Mouse (Mus musculus) forebrain, embryonic 14.5 days (tissue): ENCODE results near the gene Topaz1. TPM values are rescaled to one million over a fixed set of nuclear protein-coding genes. Genes with fewer than 3 reads are reported as not detected.

ENCODE experiments used
- ATAC-seq: fragments of 200-750 bp; cut with Nextera tagmentation; 2 replicates; pipeline ENCODE4 v1.8.0; 2017; ENCODE audit warnings: mild to moderate bottlenecking, moderate library complexity
- DNase-seq: peaks from one replicate; pipeline ENCODE4 v3.0.0-alpha.2; 2015; ENCODE audit warnings: low spot score
- H3K27ac ChIP-seq: fragments of 300-500 bp; sonication (generic); 2 replicates; pipeline ENCODE4 v1.5.1; 2014; ENCODE audit warnings: low read depth, mild to moderate bottlenecking, control low read depth, low read length, moderate library complexity
- H3K27me3 ChIP-seq: fragments of 300-500 bp; sonication (generic); replicated peaks from 2 replicates; pipeline ENCODE4 v1.6.1; 2014; ENCODE audit warnings: low read length, control low read depth, mixed read lengths; ENCODE audit not compliant: control insufficient read depth, insufficient read depth
- H3K36me3 ChIP-seq: fragments of 300-500 bp; sonication (generic); 2 replicates; pipeline ENCODE4 v1.6.1; 2014; ENCODE audit warnings: low read length, control low read depth; ENCODE audit not compliant: control insufficient read depth, insufficient read depth
- H3K4me1 ChIP-seq: fragments of 300-500 bp; sonication (generic); 2 replicates; pipeline ENCODE4 v1.6.1; 2014; ENCODE audit warnings: antibody characterized with exemption, low read length, control low read depth; ENCODE audit not compliant: control insufficient read depth, insufficient read depth
- H3K4me2 ChIP-seq: fragments of 300-500 bp; sonication (generic); 2 replicates; pipeline ENCODE4 v1.6.1; 2014; ENCODE audit warnings: mild to moderate bottlenecking, control low read depth, low read length
- H3K4me3 ChIP-seq: fragments of 300-500 bp; sonication (generic); 2 replicates; pipeline ENCODE4 v1.5.1; 2014; ENCODE audit warnings: low read depth, low read length, control low read depth
- H3K9ac ChIP-seq: fragments of 300-500 bp; sonication (generic); 2 replicates; pipeline ENCODE4 v1.6.1; 2014; ENCODE audit warnings: mild to moderate bottlenecking, low read length, control low read depth, moderate library complexity
- H3K9me3 ChIP-seq: fragments of 300-500 bp; sonication (generic); replicated peaks from 2 replicates; pipeline ENCODE4 v1.6.1; 2016; ENCODE audit warnings: low read length, control low read depth, mixed read lengths; ENCODE audit not compliant: control insufficient read depth
- WGBS: fragments of 180-500 bp; shearing (Covaris S2); extraction: QIAGEN DNeasy Blood & Tissue Kit; methylation state at CpG from one replicate; pipeline ENCODE4 v1.1.7; 2014; 5-methylcytosine and 5-hydroxymethylcytosine counted together
- polyA plus RNA-seq: library from polyadenylated mRNA; unstranded; fragments of >200 nt; fragmentation: Nextera tagmentation; extraction: Ambion mirVana; gene quantifications from 2 replicates; pipeline ENCODE4 v1.2.1, GENCODE M21; 2014

The Topaz1 gene
- polyA plus RNA-seq, 1 experiment from 2014 or later, result not detected

DNA sequence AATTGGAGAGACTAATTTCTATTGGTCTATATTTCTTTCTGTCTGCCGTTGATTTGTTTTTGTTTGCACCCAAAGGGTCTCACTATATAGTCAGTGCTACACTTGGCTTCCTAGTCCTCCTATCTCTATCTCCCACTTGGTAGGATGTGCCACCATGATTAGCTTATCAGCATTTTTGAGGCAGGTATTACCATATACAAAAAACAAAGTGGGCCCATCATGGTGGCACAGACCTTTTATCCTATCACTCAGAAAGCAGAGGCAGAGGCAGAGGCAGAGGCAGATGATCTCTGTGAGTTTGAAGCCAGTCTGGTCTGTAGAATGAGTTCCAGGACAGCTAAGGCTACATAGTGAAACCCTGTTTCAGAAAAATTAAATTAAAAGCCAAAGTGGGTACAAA lies 39.4 kb downstream of the Topaz1 start:
- no peaks in the 10 kb centered on the region for H3K36me3 ChIP-seq
- no peak overlapping the region for H3K4me3 ChIP-seq
- no peak overlapping the region for H3K27ac ChIP-seq
- H3K9me3 ChIP-seq, result no peaks in the 10 kb centered on the region
- H3K4me2 ChIP-seq, result no peak overlapping the region
- no peaks in the 10 kb centered on the region for H3K27me3 ChIP-seq
- WGBS, result 93% methylated on average over 1 of the region's 1 CpGs
- DNase-seq (no peak), ATAC-seq (no peak)
- H3K9ac ChIP-seq, result no peak overlapping the region
- no peaks in the 10 kb centered on the region for H3K4me1 ChIP-seq

DNA sequence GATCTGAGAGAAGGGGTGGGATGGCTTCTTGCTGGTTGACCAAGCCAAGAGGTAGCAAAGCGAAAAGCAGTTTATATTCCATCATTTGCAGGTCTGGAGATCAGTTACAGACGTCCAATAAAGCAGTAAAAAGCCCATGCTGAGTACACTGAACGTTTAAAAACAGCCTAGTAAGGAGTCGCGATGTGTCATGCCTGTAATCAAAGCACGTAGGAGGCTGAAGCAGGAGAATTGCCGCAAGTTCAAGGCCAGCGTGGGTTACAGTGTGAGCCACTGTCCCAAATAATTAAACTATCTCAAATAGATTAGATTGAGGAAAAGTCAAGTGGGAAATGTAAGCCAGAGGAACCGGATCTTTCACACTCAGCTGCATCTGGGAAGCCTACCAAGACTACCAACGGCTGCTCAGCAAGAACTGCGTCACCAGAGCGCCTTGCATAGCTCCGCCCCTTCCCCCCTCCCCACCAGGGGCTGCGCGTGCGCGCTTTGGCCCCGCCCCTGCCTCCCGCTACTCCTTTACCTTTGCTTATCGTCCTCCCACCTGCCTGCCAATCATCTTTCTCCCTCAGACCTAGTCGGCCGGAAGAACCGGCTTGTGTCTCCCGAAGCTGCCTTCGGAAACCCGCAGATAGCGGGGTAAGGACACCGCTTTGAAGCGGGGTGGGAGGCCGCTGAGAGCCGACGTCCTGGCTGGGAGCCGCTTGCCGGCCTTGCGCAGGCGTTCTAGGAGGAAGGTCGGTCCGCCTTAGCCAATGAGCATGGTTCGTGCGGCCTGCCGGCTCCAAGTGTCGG lies 58.1 kb downstream of the Topaz1 start, which contains the start of gene Tcaim:
TSS of gene Tcaim (plus strand) at position 487 of the 792 bp plus-strand sequence.
- no peaks in the 10 kb centered on the region for H3K9me3 ChIP-seq
- peak within 1 kb of the TSS; percentile 72 for H3K4me2 ChIP-seq
- ATAC-seq (peak; percentile 99), DNase-seq (peak; percentile 96)
- H3K27ac ChIP-seq, result peak within 1 kb of the TSS; percentile 90
- 8% methylated on average over 42 of the region's 42 CpGs for WGBS
- 0 out of 2 replicates have a peak, but pooled peaks cover 3% of the 10 kb centered on the region for H3K36me3 ChIP-seq
- H3K4me3 ChIP-seq, result peak within 1 kb of the TSS; percentile 58
- no peaks in the 10 kb centered on the region for H3K27me3 ChIP-seq
- peaks cover 9% of the 10 kb centered on the region; the same call in 1 of the 2 replicates for H3K4me1 ChIP-seq
- H3K9ac ChIP-seq, result peak within 1 kb of the TSS; percentile 79

GRCm38 (mm10) chr9:122805845-122806341 lies 58.7 kb downstream of the Topaz1 start:
- Histone ChIP-seq H3K4me3 (peak overlapping the region; percentile 58), H3K9me3 (no peaks in the 10 kb centered on the region), H3K36me3 (0 out of 2 replicates have a peak, but pooled peaks cover 3% of the 10 kb centered on the region), H3K4me1 (peaks cover 9% of the 10 kb centered on the region; the same call in 1 of the 2 replicates), H3K4me2 (peak overlapping the region; percentile 72), H3K27ac (peak overlapping the region; percentile 90), H3K9ac (peak overlapping the region; percentile 79), H3K27me3 (no peaks in the 10 kb centered on the region)
- DNase-seq (no peak), ATAC-seq (no peak; the same call in 1 of the 2 replicates)
- WGBS, result 14% methylated on average over 10 of the region's 10 CpGs

DNA sequence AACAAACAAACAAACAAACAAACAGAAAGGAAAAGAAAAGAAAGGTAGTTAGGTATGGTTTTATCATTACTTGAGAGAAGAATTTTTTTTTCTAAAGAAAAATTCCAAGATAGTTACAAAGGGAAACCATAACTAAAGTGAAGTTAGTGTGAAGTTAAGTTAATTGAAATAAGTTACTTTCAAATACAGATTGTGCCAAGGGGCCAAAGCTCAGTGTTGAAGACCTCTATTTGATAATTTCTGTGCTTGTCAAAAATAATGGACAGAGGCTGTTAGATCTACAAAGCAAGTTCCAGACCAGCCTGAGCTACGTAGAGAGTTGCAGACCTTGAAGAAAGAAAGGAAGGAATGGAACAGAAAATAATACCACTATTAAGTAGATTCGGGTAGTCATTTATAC lies 60.0 kb downstream of the Topaz1 start:
- H3K4me1 ChIP-seq, result peaks cover 9% of the 10 kb centered on the region; the same call in 1 of the 2 replicates
- H3K4me2 ChIP-seq, result no peak overlapping the region
- no peaks in the 10 kb centered on the region for H3K27me3 ChIP-seq
- DNase-seq, result no peak
- 95% methylated on average over 2 of the region's 2 CpGs for WGBS
- no peak overlapping the region for H3K27ac ChIP-seq
- no peaks in the 10 kb centered on the region for H3K9me3 ChIP-seq
- H3K4me3 ChIP-seq, result no peak overlapping the region
- no peak overlapping the region for H3K9ac ChIP-seq
- 0 out of 2 replicates have a peak, but pooled peaks cover 6% of the 10 kb centered on the region for H3K36me3 ChIP-seq
- ATAC-seq, result no peak

DNA sequence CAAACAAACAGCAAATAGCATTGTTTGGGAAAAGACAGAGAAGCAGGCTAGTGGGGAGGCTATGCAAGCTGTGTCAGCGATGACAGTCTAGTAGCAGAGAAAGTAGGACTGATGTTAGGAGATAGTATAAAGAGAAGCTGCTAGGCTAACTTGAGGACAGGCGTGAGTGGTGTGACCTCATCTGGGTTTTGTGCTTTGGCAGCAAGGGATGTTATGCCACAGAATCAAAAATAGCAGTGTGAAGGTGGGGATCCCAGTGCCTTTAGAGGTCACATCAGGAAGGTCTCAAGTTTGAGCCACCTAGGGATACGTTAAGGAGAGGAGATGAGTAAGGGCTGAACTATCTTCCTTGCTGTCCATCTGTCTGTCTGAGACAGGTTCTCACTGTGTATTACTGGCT lies 63.1 kb downstream of the Topaz1 start:
- H3K4me2 ChIP-seq, result no peak overlapping the region
- WGBS, result 91% methylated on average over 3 of the region's 3 CpGs
- ATAC-seq, result no peak
- H3K36me3 ChIP-seq, result peaks cover 18% of the 10 kb centered on the region; the same call in 1 of the 2 replicates
- H3K27ac ChIP-seq, result no peak overlapping the region
- peaks cover 9% of the 10 kb centered on the region; the same call in 1 of the 2 replicates for H3K4me1 ChIP-seq
- no peaks in the 10 kb centered on the region for H3K9me3 ChIP-seq
- DNase-seq, result no peak
- no peak overlapping the region for H3K4me3 ChIP-seq
- no peak overlapping the region for H3K9ac ChIP-seq
- no peaks in the 10 kb centered on the region for H3K27me3 ChIP-seq

- no peaks in the 10 kb centered on the region for H3K27me3 ChIP-seq
- H3K4me1 ChIP-seq, result no peaks in the 10 kb centered on the region
- no peak overlapping the region for H3K9ac ChIP-seq
- H3K36me3 ChIP-seq, result peaks cover 29% of the 10 kb centered on the region; the same call in 1 of the 2 replicates
- no peaks in the 10 kb centered on the region for H3K9me3 ChIP-seq
- no peak overlapping the region for H3K27ac ChIP-seq
- 84% methylated on average over 5 of the region's 5 CpGs for WGBS
- no peak overlapping the region for H3K4me3 ChIP-seq
- H3K4me2 ChIP-seq, result no peak overlapping the region
- ATAC-seq, result no peak
- no peak for DNase-seq
Measured at GRCm38 (mm10) chr9:122812386-122812785, 65.2 kb downstream of the Topaz1 start.

DNA sequence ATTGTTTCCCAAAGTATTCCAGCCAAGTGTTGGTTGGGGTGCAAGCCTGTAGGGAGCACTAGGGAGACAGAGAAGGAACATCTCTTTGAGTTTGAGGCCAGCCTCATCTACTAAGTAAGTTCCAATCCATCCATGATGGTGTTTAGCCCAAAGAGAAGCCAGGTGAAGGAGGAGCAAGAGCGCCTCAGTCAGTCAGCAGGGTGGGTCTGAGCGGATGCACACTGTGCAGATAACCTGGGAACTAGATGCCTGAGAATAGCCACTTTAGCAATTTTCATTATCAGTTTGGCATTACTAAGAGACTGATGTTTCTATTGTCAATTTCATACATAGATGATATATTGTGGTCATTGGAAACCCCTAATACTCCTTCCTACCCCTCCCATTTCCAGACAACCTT lies 67.6 kb downstream of the Topaz1 start:
- Histone ChIP-seq H3K27ac (no peak overlapping the region), H3K4me2 (no peak overlapping the region), H3K9me3 (no peaks in the 10 kb centered on the region), H3K4me3 (no peak overlapping the region), H3K27me3 (no peaks in the 10 kb centered on the region), H3K9ac (no peak overlapping the region), H3K4me1 (no peaks in the 10 kb centered on the region), H3K36me3 (peaks cover 29% of the 10 kb centered on the region; the same call in 1 of the 2 replicates)
- no peak for ATAC-seq
- DNase-seq, result no peak
- WGBS, result 91% methylated on average over 2 of the region's 2 CpGs

DNA sequence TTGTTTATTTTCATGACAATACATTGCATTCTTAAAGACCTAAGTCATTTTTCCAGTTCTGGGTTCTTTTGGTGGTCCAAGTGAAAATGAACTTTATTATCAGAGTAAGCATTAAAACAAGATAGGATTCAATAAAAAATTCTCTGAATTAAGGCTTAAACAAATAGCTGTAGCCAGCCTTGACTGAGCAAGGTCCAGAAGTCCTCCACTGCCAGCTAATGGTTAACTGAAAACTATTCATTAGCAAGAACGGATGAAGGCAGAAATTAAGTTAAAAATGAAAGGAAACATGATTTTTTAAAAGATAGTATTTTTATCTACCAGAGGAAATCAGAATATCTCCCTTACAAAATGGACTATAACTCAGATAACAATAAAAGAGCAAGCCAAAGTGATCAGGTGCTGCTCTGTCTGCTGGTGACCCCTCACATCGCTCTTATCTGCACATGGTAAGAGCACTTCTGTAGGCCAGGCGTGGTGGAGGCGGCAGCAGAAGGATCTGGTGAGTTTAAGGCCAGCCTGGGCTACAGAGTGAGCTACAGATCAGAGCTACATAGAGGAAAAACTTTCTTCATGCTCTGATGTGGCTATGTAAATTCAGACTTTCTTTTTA lies 68.2 kb downstream of the Topaz1 start:
- Histone ChIP-seq H3K27ac (no peak overlapping the region), H3K4me3 (no peak overlapping the region), H3K27me3 (no peaks in the 10 kb centered on the region), H3K9ac (no peak overlapping the region), H3K4me2 (no peak overlapping the region), H3K9me3 (no peaks in the 10 kb centered on the region), H3K4me1 (no peaks in the 10 kb centered on the region), H3K36me3 (peaks cover 29% of the 10 kb centered on the region; the same call in 1 of the 2 replicates)
- 88% methylated on average over 4 of the region's 4 CpGs for WGBS
- DNase-seq (no peak), ATAC-seq (no peak)
